Mouse (Mus musculus) adrenal gland, postnatal 25 days (tissue): ENCODE results near the gene Gal. TPM values are rescaled to one million over a fixed set of nuclear protein-coding genes. Genes with fewer than 3 reads are reported as not detected.
A peak's percentile ranks its signal among the peaks of the same experiment; 100 is the strongest.

Source experiments
- DNase-seq: peaks from one replicate; pipeline ENCODE4 v3.0.0; 2021; ENCODE audit warnings: mixed read lengths
- long read RNA-seq: library from polyadenylated mRNA; stranded (forward); transcript quantifications from one replicate; pipeline ENCODE4 v2.0.0, GENCODE M21; 2021
- total RNA-seq: library from RNA; stranded (reverse); gene quantifications from 2 replicates; pipeline ENCODE4 v1.2.3, GENCODE M21; 2021

Gene Gal
- total RNA-seq, result 37.1 and 44.4 TPM in 2 replicates
- long read RNA-seq, transcript Gal-202 (6 exons, 788 nt), result major isoform, 31 of 32 reads
- long read RNA-seq, partial matches to known transcripts, result 1 of 32 reads
- long read RNA-seq, other reads (novel, unspliced or antisense), result 0 of 32 reads

- peak; percentile 46 for DNase-seq
These were observed at the start of gene Gal for GRCm38 (mm10) chr19:3414268-3414733. Gene Gal (minus strand): TSS chr19:3414544.

- DNase-seq, result no peak
These were observed 45.6 kb upstream of the Gal start for GRCm38 (mm10) chr19:3459986-3460385.

- DNase-seq, result peak; percentile 16
These were observed 44.2 kb upstream of the Gal start for GRCm38 (mm10) chr19:3458331-3459099.

GRCm38 (mm10) chr19:3457700-3458099, 43.4 kb upstream of the Gal start:
- no peak for DNase-seq

GRCm38 (mm10) chr19:3451649-3452048, 37.3 kb upstream of the Gal start:
- DNase-seq, result no peak

GRCm38 (mm10) chr19:3451170-3451569, 36.8 kb upstream of the Gal start:
- DNase-seq, result peak; percentile 35

DNA sequence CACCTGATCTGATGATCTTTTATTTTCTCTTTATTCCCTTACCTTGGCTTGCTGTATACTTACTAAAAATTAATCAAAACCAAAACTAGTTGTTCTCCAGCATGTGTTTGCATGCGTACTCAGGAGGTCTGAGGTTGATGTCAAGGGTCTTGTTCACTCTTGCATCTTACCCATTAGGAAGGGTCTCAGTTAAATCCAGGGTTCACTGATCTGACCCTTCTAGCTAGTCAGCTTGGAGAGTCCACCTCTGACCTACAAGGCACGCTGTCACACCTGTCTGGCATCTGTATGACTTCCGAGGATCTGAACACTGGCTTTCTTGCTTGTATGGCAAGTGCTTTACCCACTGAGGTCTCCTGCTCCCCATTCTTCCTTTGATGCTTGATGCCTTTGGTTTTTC, 36.4 kb upstream of the Gal start:
- DNase-seq, result no peak

- DNase-seq, result no peak
These were observed 34.9 kb upstream of the Gal start for GRCm38 (mm10) chr19:3449248-3449647.

DNA sequence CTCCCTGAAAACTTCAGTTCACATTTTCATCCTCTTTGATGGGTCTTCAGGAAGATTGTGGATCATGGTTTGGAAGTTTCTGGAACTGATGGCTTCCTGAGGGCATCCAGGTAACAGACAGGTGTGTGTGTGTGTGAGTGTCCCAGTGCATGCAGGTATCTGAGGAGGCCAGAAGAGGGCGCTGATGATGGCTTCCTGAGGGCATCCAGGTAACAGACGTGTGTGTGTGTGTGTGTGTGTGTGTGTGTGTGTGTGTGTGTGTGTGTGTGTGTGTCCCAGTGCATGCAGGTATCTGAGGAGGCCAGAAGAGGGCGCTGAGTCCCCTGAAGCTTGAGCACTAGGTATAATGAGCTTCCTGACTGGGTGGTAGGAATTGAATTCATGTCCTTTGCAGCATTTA, 33.0 kb upstream of the Gal start:
- DNase-seq, result no peak

DNA sequence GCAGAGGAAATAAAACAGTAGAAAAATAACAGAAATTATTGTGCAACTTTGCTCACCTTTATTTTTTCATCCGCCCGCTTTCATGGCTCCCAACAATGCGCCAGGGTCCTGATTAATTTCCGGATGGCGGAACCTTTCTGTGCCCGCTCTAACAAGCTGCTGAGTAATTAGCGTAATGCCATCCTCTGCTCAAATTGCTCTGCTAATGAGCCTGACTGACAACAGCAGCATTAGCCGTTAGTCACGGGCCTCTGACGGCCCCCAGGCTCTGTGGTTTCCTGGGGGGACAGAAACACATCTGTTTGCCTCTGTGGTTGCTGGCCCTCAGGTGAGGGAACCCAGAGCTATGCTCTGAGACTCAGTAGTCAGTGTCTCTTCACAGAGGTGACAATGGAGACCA, 26.7 kb upstream of the Gal start:
- DNase-seq, result no peak

DNA sequence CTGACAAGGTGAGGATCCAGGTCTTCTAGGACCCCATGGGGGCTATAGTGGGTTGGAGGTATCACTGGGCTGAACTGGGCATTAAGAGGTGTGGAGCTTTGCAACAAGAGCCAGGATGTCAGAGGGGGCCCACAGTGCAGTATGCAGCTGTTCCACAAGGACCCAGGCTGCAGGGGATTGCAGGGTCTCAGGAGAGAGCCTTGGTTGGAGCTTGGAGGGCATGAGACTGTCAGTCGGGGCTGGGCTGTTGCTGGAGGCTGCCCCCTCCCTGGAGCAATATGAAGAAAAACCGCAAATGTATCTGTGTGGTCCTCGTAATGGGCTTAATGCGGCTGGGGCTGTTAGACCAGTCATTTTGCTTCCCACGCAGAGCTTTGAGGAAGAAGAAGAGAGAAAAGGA, 26.3 kb upstream of the Gal start:
- no peak for DNase-seq

GRCm38 (mm10) chr19:3437980-3438379, 23.6 kb upstream of the Gal start:
- no peak for DNase-seq

GRCm38 (mm10) chr19:3436840-3437239, 22.5 kb upstream of the Gal start:
- DNase-seq, result peak; percentile 31

GRCm38 (mm10) chr19:3435824-3436223, 21.5 kb upstream of the Gal start:
- DNase-seq, result no peak

DNA sequence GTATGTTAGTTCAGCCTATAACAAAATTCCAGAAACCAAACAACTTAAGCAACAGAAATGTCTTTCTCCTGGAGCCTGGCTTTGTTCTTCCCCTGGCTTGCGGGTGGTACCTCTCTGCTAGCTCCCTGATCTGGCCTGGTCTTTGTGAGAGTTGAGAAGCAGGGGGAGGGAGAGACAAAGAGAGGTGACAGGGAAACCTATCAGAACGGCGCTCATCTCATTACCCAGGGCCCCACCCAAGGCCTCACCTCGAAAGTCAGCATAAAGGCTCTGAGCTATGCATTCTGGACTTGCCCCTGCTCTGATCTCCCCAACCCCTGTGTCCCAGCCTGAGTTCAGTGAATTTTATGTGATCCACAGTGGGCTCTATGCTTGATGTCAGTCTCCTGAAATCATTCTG, 20.3 kb upstream of the Gal start:
- DNase-seq, result no peak

DNA sequence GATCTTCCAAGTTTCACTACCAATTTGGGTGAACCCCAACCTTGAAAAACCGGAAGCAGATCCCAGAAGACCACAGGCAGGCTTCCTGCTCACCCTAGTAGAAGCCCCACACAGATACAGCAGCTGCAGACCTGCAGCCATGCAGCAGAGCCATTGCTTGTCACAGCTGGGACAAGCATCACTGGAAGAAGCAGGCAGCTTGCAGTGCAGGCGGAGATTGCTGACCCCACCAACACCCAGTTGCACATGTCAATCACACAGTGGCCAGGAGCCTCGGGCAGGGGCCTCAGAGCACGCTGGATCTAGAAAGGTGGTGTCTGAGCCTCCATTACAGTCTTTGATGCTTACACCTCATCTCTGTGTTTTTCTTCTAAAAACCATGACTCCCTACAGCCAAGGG, 19.8 kb upstream of the Gal start:
- DNase-seq, result no peak

DNA sequence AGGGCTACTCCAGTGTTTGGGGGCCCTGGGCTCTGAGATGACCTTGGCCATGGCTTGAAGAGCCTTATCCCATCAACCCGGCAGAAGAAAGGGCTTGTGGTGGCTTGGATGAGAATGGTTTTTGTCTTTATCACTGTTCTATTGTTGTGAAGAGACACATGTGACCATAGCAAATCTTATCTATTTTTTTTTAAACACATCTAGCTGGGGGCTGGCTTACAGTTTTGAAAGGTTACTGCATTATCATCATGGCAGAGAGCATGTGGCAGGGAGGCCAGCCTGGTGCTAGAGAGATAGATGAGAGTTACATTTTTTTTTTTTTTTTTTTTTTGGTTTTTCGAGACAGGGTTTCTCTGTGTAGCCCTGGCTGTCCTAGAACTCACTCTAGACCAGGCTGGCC, 17.6 kb upstream of the Gal start:
- no peak for DNase-seq

- no peak for DNase-seq
These were observed 16.7 kb upstream of the Gal start for GRCm38 (mm10) chr19:3431066-3431465.

GRCm38 (mm10) chr19:3429156-3429816, 14.9 kb upstream of the Gal start:
- no peak for DNase-seq

DNA sequence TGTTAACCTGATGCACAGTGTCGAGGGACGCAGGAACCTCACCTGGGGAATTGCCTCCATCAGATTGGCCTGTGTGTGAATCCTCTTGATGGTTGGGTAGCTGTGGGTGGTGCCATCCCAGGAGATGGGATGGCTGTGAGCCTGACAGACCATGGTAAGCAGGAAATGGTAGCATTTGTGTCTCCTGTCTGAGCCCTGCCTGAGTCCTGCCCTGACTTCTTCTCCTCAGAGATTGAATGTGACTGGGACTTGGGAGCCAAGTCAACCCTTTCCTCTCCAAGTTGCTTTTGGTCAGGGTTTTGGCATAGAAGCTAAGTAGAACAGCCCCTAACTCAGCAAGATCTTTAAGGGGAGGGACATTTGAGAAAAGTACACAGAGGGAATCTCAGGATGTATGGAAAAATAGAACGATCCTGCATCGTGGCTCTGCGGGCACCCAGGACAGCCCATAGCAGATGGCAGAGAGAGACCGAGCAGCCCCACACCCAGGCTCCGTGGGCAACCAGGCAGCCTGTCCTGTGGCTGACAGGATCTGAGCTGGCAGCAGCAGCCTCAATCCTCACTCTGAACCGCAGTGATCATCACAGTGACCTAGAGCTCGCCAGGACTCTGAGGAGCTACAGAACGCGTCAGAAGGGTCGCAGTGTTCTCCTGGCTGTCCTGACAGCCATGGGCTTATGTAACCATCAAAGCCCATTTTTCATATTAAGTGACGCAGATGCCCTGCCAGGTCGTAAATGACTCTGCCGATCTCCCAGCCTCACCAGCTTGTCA, 13.9 kb upstream of the Gal start:
- no peak for DNase-seq

GRCm38 (mm10) chr19:3424214-3424613, 9.9 kb upstream of the Gal start:
- DNase-seq, result no peak

GRCm38 (mm10) chr19:3422981-3423380, 8.6 kb upstream of the Gal start:
- DNase-seq, result no peak

DNA sequence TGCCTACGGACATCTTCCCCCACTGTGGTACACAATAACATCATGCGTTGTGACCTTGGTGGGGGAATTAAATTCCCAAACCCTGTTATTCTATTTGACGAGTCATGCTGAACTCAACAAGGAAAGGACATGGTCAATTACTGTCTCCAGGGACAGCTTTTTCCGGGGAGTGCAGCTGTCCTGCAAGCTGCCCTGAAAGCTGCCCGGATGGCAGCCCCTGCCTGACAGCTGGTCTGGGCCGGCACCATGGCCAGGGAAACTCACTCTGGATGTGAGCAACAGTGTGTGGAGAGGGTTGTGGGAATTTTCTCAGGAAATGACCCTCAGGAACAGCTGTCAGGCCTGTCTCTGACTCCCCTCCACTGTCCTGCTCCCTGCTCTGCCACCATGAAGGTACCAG, 8.1 kb upstream of the Gal start:
- DNase-seq, result no peak
